Mouse (Mus musculus): ENCODE data around the gene Gbp2b. TPM values are rescaled to one million over a fixed set of nuclear protein-coding genes. Genes with fewer than 3 reads are reported as not detected.

The Gbp2b gene
- polyA plus RNA-seq (2017; shearing (Covaris generic)) = 34.5 TPM

DNA sequence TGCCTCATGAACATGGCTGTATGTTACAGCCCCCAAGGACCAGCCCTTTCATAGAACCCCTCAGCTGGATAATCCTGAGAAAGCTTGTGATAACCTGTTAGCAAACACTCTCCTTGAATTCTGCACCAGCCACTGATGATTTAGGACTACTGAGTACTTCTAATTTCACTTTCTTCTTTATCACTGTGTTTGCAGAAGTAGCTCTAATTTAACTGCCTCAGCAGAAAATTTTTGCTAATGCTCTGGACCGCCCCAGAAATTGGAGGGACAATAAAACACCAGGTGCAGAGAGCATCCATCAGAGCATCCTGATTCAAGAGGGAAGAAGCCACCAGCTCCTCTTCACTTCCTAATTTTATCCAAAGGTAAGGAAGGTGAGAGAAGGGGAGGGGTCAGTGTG is at the start of gene Gbp2b:
TSS of gene Gbp2b (plus strand) at position 301 of the 400 bp plus-strand sequence.

DNA sequence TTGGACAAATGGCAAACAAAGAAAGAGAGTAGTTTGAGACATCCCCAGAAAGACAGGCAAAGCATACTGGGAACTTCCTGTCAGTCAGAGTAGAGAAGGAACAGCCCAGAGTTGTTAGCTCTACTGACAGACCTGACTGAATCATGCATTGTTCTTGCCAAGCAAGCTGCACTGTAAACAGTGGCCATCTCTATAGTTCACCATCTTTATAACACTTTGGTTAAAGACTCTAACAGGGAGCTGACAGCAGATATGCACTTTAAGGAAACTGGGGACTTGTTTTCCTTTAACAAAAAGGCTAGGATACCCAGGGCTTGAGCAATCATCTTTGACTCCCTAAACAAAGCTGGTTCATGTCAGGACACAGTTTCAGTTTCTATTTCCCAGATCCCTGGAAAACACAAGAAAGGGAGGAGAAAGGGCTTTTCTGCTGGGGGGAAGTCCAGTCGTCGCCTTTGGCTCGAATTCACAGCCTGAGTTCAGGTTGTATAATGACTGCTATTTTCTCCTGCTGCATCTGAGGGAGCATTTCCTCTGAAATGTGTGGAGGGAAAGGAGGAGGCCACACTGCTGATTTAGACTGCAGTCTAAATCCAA is 34.9 kb upstream of the Gbp2b start, which contains the start of gene Gbp3:
TSS of gene Gbp3 (plus strand) at position 395 of the 597 bp plus-strand sequence.

DNA sequence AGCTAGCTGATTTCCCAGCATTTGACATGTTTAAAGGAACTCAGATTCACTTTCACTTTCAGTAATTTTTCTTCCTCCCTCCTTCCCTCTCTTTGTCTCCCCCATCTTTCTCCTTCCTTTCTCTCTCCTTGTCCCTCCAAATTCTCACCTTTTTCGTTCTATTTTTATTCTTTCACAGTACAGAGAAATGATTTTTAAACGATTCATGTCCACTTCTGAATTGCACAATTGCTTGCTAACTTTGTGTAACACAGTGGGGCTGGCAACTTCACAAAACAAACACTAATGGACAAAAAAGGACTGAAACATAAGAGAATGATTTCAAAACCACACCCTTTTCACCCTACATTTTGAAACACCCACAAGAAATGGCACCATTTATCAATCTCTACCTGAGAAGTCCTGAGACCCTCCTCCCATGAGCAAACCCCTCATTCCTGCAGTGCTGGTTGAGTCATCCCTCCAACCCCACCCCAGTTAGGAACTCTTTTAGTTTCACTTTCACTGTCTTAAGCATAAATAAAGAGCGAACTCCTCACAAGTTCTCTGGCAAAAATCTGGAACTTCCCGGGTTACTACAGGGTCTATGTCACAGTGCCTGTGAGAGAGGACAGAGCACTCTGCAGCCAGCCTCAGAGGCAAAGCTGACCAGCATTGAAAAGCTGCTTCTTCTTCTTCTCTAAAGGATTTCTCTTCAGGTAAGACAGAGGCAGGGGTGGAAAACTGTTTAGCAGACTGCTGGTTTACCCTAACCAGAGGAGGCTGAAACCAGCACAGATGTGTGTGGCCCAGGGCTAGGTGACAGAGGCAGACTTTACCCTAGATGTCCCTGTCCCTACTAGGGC is 25.7 kb downstream of the Gbp2b start, which contains the start of gene Gbp2:
TSS of gene Gbp2 (plus strand) at position 492 of the 845 bp plus-strand sequence.

Other genes starting within 250 kb of the Gbp2b start
- gene Pdlim5, start 199.2 kb upstream of the Gbp2b start, polyA plus RNA-seq (2017; shearing (Covaris generic)) = 40.1 TPM
- 62.7 TPM for gene Gbp5, start 100.9 kb upstream of the Gbp2b start, polyA plus RNA-seq (2017; shearing (Covaris generic))
- 255 TPM for gene Gbp7, start 64.5 kb upstream of the Gbp2b start, polyA plus RNA-seq (2017; shearing (Covaris generic))
- 150 TPM for gene Gbp3, start 34.8 kb upstream of the Gbp2b start, polyA plus RNA-seq (2017; shearing (Covaris generic))
- 156 TPM for gene Gbp2, start 25.8 kb downstream of the Gbp2b start, polyA plus RNA-seq (2017; shearing (Covaris generic))
- gene Kyat3, start 106.2 kb downstream of the Gbp2b start, polyA plus RNA-seq (2017; shearing (Covaris generic)) = 6.0 TPM
- 84.0 TPM for gene Gtf2b, start 170.2 kb downstream of the Gbp2b start, polyA plus RNA-seq (2017; shearing (Covaris generic))